Mouse (Mus musculus): ENCODE measurements at regions not wholly inside any gene's neighbourhood (a gene's known extent, or its start where the extent isn't known, plus 50 kb on each side); places are given as distances from the start of the nearest gene placed in this dataset.
"Not testable (repeated sequence)": the region's sequence is repeated elsewhere in the genome, so short reads cannot be mapped to it uniquely, and the experiment has no call there.

DNA sequence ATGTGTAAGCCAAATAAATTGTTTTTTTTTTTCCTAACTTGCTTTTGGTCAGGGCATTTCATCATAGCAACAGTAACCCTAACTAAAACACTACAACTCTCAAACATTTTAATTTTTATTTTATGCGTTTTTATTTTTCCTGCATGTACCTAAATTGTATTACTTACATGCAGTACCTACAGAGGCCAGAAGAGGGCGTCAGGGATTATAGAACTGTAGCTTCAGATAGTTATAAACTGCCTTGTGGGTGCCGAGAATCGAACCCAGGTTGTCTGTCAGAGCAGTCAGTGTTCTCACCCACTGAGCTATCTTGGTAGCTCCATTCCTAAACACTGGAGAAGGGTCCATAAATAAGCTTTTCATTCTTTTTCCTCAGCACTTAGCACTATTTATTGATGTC lies 257.8 kb upstream of the Nr5a2 start:
- DNase-seq (ENCODE audit: low spot score) = no peak

DNA sequence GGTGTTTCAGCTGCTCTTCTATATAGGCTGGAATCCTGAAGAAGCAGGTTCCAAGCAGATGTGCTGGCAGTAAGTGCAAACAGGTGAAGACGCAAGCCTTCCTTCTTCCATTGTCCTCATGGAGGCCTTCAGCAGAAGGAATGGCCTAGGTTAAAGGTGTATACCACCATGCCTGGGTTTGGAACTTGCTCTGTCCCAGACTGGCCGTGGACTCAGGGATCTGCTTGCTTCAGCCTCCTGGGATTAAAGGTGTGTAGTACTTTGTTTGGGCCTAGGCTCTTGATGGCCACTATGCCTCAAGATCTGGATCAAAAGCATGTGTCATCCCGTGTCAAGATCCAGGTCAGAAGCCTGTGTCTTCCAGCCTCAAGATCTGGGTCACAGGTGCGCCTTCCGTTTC lies 257.0 kb upstream of the Nr5a2 start:
- DNase-seq (ENCODE audit: low spot score) = no peak

DNA sequence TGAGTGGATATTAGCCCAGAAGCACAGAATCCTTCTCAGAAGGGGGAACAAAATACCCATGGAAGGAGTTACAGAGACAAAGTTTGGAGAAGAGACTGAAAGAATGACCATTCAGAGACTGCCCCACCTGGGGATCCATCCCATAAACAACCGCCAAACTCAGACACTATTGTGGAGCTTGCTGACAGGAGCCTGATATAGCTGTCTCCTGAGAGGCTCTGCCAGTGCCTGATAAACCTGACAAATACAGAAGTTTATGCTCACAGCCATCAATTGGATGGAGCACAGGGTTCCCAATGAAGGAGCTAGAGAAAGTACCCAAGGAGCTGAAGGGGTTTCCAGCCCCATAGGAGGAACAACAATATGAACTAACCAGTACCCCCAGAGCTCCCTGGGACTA lies 254.1 kb upstream of the Nr5a2 start:
- not testable (repeated sequence) for DNase-seq (ENCODE audit: low spot score)

DNA sequence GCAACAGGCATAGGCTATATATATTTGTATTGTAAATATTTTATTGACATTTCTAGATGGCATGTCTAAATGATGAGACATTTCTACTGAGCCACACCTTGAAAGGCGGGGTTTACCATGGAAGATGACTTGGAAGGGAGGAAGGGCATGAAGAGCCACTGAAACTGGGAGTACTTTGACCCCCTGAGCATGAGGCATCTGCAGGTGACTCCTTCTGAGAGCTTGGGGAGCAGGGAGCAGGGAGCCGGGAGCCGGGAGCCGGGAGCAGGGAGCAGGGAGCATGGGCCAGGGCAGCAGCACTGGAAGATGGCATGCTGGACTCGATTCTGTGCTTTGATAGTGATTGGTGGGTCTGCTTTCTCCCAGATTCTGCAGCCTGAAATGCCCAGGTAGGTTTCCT lies 253.5 kb upstream of the Nr5a2 start:
- no peak for DNase-seq (ENCODE audit: low spot score)

DNA sequence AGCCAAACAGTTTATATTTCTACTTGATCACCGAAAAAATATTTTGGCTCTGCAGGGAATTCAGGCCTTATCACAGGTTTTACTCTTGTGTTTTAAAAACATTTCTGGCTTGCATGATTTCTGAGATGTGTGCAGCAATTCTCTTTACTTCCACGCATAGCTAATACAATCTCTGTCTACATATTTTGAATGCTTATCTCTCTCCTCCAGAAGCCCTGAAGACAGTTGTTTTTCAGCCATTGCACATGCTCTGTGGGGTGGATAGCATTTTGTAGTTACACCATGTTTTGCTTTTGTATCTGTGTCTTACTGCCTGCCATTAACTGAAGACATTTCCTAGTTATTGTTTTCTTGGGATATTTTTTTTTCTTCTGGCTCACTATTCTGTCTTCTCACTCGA lies 252.6 kb upstream of the Nr5a2 start:
- no peak for DNase-seq (ENCODE audit: low spot score)

DNA sequence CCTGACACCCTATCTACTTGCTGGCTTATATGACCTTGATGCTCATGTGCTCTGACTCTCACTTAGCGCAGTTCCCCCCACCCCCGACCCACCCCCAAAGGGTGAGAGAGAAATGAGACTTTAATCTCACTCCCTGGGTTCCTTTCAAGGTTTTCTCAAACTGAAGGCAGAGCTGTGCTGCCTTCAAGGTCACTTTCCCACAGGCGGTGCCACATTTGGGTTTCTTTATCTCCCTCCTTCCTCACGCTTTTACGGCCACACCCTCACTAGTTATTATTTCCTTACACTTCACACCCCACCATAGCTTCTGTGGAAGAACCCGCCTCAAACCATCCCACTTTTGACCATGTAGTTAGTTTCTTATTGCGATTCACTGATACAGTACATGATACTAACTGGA lies 244.1 kb upstream of the Nr5a2 start:
- no peak for DNase-seq (ENCODE audit: low spot score)

DNA sequence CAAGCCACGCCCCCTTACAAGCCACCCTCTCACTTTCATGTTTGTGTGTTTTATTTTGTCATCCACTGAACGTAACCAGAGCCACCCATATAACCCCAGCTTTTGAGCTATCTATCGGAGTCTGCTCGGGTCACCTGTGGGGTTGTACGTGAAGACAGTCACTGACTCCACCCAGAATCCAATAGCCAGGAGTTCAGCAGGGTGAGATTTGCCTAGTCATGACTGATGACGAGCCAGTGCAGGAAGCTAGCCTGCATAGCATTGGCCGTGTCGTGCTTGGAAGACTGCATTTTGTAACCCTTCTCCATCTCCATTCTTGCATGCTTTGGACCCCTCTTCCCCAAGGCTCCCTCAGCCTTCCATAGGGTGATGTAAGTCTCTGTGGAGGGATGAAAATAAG lies 243.3 kb upstream of the Nr5a2 start:
- no peak for DNase-seq (ENCODE audit: low spot score)

DNA sequence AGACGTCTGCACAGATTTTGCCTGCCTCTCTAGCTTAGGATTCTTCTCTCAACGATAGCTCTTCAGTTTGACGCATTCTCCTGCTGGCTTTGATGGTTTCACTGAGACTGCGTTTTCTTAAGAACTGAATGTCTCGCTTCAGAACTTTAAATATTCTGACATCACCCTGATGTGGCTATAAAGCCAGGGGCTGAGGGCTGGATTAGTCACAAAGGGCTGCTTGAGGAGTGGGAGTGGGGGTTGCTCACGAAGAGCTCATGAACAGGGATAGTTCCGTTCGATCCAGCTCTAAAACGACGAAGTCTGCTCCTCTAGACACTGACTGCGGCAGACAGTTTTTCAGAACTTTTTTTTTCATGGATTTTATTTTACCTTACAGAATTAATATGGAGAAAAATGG lies 240.7 kb upstream of the Nr5a2 start:
- no peak for DNase-seq (ENCODE audit: low spot score)

DNA sequence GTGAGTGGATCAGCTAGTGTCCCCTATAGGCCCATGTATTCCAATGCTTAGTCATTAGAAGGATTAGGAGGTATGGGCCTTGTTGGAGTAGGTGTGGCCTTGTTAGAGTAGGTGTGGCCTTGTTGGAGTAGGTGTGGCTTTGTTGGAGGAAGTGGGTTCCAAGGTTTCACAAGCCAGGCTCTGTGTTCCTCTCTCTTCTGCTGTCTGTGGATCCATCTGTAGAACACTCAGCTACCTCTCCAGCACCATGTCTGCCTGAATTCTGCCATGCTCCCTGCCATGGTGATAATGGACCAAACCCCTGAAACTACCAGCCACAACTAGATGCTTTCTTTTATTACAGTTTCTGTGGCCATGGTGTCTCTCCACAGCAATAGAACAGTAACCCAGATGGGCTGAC lies 235.7 kb upstream of the Nr5a2 start:
- no peak for DNase-seq (ENCODE audit: low spot score)

DNA sequence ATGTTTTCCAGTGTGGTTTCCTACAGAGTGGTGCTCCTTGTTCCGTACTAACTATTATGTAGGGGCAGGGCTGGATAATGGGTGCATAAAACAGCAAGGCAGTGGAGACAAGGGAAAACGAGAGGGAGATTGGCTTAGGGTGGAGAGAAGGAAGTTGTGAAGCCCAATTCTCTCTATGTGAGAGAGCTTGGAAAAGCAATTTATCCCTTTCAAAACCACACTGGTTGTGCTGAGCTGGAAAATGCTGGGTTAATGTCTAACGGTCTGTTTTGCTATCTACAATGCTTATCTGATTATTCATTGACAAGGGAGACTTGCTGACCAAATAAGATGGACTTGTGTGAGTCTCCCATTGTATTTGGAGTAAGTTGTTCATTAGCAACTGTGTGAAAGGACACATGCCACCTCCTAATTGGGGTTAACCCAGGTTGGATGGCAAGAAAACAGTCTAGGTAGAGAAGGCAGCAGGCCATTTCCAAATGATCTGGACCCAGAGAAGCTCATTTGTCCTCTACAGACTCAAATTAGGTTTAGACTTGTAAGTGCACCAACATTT lies 234.9 kb upstream of the Nr5a2 start:
- DNase-seq (ENCODE audit: low spot score) = no peak

DNA sequence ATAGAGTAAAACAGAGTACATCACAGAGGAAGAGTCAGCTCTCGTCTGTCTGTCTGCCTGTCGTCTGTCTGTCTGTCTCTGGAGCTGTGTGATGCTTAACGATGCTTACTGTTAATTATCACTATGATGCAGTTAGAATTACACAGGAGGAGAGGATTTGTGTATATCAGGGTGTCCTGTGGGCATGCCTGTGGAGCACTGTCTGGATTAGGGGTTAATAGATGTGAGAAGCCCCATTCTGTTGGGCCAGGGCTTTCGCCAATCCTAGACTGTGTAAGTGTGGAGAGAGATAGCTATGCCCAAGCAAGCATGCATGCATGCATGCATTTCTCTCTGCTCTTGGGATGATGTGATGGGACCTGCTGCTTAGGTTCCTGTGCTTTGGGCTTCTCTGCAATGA lies 218.0 kb upstream of the Nr5a2 start:
- no peak for DNase-seq (ENCODE audit: low spot score)

DNA sequence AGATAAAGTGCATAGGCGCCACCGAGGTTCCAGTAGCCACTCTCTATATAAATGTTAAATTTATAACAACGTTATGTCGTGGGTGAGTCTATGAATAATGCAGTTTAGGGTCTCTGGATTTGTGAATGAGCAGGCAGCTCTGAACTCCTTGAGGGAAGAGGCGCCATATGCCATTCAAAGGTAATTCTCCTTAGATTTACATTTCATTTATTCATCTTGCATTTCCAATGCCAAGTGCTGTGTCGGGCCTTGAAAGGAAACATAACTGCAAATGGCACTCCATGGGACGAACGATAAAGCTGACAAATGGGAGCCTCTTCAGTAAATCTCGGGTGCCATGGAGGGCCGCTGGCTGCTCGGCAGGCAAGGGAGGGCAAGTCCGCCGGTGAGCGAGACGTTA lies 216.4 kb upstream of the Nr5a2 start:
- no peak for DNase-seq (ENCODE audit: low spot score)

DNA sequence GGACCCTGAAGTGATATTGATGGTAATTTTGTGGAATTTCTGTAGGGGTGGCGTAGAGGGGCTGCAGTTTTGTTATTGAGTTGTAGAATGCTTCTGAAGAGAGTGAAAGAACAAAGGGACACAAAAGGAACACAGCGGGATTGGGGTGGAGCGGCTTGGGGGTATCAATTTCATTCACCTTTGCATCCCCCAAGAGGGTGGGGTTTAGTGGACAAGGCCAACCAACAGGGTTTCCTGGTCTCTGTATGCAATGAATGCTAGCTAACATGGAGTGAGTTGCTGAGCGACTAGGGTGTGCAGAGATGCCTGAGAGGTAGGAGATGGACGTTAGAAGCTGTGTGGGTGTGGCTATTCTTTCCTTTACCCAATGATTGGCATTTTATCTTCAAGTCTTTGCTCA lies 213.8 kb upstream of the Nr5a2 start:
- no peak for DNase-seq (ENCODE audit: low spot score)

DNA sequence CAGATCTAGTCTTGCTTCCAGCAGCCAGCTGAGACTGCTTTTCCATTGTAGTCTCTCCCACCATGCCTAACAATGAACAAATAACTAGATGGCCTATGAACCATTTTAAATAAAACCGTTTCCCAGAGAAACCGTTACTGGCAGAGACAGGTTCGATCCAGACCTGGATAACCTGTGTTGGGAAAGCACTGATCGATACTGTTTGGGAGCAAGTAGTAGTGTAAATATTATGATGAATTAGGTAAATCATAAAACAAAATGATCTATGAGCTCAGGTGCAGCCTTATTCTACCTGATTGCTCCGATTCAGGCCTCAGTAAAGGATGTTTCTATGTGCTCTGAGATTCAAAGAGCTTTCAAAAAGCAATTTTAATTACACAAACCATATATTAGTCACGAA lies 211.9 kb upstream of the Nr5a2 start:
- DNase-seq (ENCODE audit: low spot score) = no peak

DNA sequence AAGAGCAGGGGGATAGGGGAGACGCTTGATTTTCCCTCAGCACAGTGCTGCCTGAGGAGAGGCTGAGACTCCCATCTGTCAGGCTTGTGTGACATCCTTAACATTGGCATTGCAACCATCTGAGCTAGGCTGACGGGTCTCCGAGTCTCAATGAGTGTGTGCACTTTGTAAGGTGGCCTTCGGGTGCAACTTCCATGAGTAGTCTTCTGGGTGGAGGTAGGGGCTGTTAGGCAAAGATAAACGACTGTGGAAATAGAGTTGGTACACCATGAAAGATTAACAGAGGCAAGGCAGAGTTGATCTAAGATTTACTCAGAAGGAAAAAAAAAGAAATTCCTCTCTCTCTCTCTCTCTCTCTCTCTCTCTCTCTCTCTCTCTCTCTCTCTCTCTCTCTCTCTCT lies 211.2 kb upstream of the Nr5a2 start:
- DNase-seq (ENCODE audit: low spot score) = no peak

DNA sequence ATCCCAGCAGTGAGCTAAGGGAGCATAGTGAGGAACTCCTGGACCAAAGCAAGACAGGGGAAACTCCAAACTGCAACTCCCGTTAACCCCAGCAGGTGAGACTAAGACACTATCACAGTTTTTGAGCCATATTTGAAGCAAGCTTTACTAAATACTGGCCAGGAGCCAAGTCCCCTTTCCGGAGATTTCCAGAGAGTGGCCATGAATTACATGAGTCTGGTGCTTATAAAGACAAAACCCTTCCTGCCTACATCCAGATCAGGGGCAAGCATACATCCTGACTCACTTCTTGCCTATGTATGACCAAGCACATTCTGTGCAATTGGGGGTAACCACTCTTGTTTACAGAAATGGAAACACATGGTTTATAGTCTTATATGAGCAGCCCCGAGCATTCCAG lies 187.6 kb upstream of the Nr5a2 start:
- DNase-seq (ENCODE audit: low spot score) = no peak

DNA sequence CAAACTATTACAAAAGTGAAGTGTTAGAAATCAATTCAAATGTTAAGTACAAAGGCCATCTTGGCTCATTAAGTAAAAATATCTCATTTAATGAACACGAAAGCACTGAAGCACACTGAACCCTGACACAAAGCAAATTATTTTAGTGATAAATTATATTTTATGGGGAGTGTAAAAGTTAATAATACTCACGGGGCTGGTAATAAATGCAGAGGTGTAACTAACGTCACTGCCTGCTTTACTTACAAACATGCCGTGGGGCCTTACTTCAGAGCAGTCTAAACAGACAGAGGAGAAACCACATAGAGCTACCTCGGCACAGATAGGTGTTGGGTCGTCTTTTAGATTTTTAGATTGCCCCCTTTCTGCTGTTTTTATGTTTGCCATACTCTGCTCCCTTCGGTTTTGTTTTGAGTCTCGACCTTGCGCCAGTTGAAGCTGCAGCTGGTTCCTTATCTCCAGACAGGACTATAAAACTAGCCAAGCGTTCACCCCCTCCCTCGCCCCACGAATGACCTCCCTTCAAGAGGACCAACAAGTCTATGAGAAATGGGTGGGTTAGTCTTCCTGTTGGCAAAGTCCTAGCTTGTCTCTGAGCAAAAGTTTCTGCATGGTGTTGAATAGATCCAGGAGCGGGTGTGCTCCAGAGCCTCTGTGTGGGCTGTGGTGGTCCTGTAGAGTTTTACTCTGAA lies 181.8 kb upstream of the Nr5a2 start:
- DNase-seq (ENCODE audit: low spot score) = no peak

DNA sequence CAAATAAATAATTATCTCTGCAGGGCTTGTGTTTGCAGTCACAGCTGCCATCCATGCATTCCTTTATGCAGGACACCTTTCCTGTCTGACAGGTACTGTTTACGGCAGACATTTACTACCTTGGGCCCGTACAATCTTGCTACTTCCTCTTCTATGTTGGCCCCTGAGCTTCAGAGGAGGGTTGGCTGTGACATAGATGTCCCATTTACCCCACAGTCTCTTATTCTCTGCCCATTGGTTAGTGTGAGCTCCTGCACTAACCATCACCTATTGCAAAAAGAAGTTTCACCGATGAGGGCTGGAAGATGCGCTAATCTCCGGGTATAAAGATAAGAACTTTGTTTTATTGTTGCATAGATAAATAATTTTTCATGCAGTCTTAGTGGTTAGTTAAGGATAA lies 181.1 kb upstream of the Nr5a2 start:
- DNase-seq (ENCODE audit: low spot score) = no peak

DNA sequence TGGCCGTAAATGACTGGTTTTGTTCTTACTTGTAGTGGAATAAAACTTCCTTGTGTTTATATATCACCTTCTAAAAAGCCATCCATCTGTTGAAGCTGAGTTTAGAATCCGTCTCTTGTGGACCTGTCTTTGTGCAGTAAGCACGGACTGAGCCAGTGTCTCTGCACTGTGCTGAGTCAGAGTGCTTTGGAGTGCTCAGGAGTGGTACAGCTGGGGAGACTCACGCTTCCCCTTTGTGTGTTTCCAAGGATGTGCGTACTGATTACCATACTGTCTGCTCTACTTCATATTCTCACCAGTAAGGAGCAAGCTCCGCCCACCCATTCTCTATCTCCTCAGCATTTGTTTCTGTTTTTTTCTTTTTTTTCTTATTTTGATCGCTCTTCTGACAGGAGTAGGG lies 175.9 kb upstream of the Nr5a2 start:
- DNase-seq (ENCODE audit: low spot score) = no peak

DNA sequence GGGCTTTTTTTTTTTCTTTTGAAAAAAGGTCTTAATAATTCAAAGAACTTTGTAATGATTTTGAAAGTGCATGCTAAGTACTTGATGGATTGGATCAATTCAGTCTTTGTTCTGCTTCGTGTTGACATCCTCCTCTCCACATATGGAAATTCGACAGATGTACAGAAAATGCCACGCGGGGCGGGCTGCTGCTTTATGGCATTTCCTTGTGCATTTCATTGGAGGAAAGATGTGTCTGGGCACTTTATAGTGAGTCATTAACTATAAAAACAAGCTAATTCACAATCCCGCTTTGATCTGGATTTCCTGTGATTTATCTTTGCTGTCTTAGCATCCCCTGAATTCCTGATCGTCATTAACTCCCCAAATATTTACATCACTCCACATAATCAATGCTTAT lies 173.5 kb upstream of the Nr5a2 start:
- no peak for DNase-seq (ENCODE audit: low spot score)

DNA sequence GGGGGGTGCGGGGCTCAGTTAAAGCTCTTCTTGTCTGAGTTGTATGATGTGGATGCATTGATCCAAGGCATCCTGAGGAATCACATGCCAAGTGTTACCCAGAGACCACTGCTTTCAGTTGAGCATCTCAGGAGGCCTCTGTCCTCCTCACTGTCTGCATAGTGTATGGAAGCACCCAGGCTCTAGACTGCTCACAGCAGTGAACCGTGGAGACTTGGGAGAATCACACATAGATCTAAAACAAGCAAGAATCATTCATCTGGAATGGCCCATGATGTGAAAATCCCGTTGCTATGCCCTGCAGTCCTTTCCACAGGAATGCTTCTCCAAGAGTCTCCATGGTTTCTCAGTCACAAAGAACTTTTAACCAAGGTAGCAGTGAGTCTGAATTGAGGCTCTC lies 170.0 kb upstream of the Nr5a2 start:
- DNase-seq (ENCODE audit: low spot score) = no peak

DNA sequence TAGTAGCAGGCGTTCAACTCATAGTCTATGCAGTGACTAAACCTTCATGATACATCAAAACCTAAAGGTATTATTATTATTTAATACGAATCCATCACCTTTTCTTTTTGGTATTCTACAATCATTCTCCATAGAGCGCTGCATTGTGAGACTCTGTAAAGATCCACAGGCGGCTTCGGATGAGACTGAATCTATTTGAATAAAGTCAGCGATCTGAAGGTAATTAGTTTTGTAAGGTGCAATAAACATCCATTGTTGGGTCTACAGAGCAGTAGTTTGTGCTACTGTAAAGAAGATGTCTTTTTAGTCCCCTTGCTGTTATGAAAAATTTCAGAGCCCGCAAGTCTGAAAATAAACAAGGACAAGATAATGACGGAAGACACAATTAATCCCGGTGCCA lies 168.9 kb upstream of the Nr5a2 start:
- DNase-seq (ENCODE audit: low spot score) = no peak

DNA sequence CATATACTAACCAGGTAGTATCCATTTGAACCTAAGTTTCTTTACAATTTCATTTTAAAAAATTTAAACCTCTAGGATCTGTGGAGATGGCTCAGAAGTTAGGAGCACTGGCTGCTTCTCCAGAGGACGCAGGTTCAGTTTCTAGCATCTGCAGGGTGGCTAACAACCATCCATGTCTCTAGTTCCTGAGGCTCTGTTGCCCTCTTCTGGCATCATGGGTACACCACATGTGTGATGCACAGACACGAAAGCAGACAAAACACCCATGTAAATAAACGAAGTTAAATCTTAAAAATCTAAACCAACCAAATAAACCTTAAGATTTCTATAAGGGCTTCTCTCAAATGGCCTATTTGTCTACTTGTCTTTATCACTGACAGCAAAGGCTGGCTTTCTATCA lies 157.6 kb upstream of the Nr5a2 start:
- no peak for DNase-seq (ENCODE audit: low spot score)

DNA sequence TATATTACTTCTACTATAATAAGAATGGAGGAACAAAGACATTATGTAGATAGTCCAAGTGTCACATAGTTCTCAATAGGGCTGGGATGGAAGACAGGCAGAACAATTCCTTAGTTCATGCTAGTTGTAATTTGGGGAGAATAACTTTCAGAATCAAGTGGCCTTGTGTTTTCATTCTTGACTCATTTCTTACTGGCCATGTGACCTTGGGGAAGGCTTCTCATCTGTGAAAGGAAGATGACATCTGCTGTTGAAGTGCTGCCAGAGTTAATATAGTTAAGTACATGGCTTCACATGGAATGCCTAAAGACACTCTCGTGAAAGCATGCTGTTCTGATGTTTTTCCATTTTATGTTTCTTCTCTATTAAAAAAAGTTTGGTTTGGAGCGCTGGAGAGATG lies 146.2 kb upstream of the Nr5a2 start:
- no peak for DNase-seq (ENCODE audit: low spot score)

DNA sequence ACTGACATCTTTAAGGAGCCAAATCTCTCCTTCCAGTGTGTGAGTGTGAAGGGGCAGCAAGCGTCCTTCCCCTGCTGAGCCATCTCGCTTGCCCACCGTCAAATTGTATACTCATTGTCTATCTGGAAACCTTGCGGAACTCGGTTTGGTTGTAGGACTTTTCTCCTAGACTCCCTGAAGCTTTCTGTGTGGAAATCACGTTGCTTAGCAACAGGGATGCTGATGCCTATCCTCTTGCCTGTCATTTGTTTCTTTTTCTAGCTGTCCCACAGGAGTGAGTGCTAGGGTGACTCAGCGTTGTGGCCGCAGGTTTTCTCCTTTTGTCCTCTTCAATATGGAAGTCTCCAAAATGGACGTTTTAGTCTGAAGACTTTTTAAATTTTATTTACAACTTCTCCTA lies 131.5 kb upstream of the Nr5a2 start:
- DNase-seq (ENCODE audit: low spot score) = no peak

Measured in ovary, postnatal 10 days (tissue).